Mouse (Mus musculus): Measurements from ENCODE around the gene L1cam. TPM values are rescaled to one million over a fixed set of nuclear protein-coding genes. Genes with fewer than 3 reads are reported as not detected.
A peak's percentile ranks its signal among the peaks of the same experiment; 100 is the strongest.

Gene L1cam
- polyA plus RNA-seq, 1 experiment from 2014 or later = 0.16 TPM

DNA sequence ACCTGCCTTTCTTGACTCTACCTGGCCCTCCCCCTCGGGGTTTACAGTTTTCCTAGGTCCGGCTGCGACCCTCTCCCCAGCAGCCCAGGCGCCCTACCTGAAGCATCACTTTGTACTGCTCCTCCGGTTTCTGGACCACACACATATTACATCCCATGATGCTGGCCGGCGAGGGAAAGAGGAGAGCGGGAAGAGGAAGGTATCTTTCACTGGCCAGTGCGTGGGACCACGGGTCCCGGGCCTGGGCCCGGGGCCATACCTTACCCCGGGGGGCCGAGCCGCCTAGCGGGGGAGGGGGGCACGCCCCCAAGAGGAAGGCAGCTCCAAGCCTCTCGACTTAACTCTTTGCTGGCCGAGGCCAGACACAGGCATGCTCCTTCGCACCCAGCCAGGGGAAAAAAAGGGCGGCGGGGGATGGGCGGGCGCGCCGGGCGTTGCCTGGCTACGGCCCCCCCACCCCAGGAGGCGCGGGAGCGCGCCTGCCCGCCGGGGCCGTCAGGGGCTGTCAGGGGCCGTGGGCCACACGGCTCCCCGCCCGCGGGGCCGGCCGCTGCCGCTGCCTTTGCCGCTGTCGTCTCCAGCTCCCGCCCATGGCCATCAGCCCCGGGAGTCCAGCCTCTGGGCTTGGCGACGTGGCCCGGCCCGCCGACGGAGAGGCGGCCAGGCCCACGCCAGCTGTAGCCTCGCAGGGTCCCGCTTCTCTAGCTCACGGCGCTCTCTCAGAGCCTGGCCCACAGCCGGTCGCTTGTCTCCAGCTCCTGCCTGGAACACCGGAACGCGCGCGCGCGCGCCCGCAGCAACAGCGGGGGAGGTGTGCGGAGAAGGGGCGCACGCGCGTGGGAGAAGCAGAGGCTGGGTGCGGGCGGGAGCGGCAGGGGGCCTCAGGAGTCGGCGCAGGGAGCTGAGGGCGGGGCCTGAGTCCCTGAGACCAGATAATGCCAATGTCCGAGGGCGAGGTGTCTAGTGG lies 71.4 kb downstream of the L1cam start, which contains the start of gene Pdzd4:
TSS of gene Pdzd4 (minus strand) at position 785 of the 967 bp plus-strand sequence.
- H3K4me2 ChIP-seq = peak within 1 kb of the TSS; percentile 66
- peak within 1 kb of the TSS; percentile 51 for H3K4me3 ChIP-seq (replicated peaks)
- peaks cover 7% of the 10 kb centered on the region for H3K4me1 ChIP-seq (replicated peaks)
- 0 out of 2 replicates have a peak within 1 kb of the TSS, but pooled peaks have one; percentile 9 for H3K9ac ChIP-seq
- no peak within 1 kb of the TSS for H3K27ac ChIP-seq
- DNase-seq = no peak
- no peaks in the 10 kb centered on the region for H3K36me3 ChIP-seq
- no peaks in the 10 kb centered on the region for H3K9me3 ChIP-seq (replicated peaks)
- peaks cover 42% of the 10 kb centered on the region for H3K27me3 ChIP-seq
- no peak for ATAC-seq (ENCODE audit: low read depth)
- 7% methylated on average over 45 of the region's 84 CpGs for WGBS (ENCODE audit: insufficient replicate concordance)

DNA sequence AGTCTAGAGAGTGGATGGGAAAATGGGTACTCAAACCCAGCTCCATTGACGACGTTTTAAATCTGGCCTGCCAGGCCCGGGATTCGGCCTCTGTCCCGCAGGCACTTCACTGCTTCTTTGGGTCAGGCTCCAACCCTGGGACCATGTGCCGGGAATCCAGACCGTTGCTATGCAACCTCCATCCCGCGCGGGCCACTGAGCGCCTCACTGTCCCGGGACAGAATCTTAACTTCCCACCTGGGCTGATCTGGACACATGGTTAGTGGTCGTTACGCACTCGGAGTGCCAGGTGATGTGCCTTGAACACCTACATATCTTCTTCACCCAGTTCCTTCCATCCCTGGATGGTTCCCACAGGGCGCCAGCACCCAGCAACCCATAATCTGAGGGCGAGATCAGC lies 72.2 kb downstream of the L1cam start:
- DNase-seq = no peak
- no peak overlapping the region for H3K27ac ChIP-seq
- no peaks in the 10 kb centered on the region for H3K9me3 ChIP-seq (replicated peaks)
- ATAC-seq (ENCODE audit: low read depth) = no peak
- H3K9ac ChIP-seq = no peak overlapping the region
- H3K36me3 ChIP-seq = no peaks in the 10 kb centered on the region
- peak overlapping the region; percentile 66 for H3K4me2 ChIP-seq
- peaks cover 7% of the 10 kb centered on the region for H3K4me1 ChIP-seq (replicated peaks)
- H3K27me3 ChIP-seq = peaks cover 42% of the 10 kb centered on the region
- WGBS (ENCODE audit: insufficient replicate concordance) = 23% methylated on average over 17 of the region's 17 CpGs
- H3K4me3 ChIP-seq (replicated peaks) = peak overlapping the region; percentile 51; the same call in 1 of the 2 replicates

DNA sequence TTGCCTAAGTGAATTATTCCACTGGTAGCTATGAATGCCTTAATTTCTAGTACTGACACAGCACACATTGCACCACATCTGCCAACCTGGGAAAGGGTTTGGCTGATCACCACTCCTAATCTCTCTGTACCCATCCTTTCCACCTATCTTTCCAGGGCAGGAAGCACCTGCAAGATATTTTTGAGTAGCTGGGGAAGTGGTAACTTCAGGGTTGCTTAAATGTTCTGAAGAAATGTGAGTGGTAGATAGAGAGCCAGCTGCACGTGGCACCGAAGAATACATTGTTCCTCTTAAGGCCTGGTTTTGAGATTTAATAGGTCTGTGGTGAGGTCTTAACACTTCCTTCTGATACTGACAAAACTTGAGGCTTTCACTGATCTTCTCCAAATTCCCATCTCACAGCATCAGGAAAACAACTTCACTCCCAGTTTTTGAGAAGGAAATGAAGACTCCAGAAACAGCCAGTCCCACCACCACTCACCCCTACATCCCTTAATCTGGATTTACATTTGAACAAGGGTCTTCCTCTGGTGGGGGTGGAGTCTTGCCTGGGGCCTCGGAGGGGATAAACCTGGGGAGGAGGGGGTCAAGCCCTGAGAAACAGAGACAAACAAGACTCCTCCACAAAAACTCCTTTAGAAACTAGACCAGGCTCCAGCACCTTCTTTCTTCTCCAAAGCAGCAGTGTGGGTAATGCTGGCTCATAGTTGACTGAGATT lies 79.2 kb downstream of the L1cam start:
- no peaks in the 10 kb centered on the region; the same call in 1 of the 2 replicates for H3K4me1 ChIP-seq (replicated peaks)
- peaks cover 7% of the 10 kb centered on the region; the same call in 1 of the 2 replicates for H3K27me3 ChIP-seq
- no peaks in the 10 kb centered on the region for H3K36me3 ChIP-seq
- H3K9ac ChIP-seq = no peak overlapping the region
- 6% methylated on average over 3 of the region's 3 CpGs for WGBS (ENCODE audit: insufficient replicate concordance)
- no peak overlapping the region for H3K4me2 ChIP-seq
- H3K4me3 ChIP-seq (replicated peaks) = no peak overlapping the region
- H3K27ac ChIP-seq = no peak overlapping the region
- no peaks in the 10 kb centered on the region for H3K9me3 ChIP-seq (replicated peaks)
- no peak for ATAC-seq (ENCODE audit: low read depth)
- no peak for DNase-seq

- no peak for ATAC-seq (ENCODE audit: low read depth)
- 14% methylated on average over 14 of the region's 14 CpGs for WGBS (ENCODE audit: insufficient replicate concordance)
Observed at GRCm38 (mm10) chrX:73815072-73815471, 80.8 kb downstream of the L1cam start.

GRCm38 (mm10) chrX:73805814-73806213 lies 90.1 kb downstream of the L1cam start:
- H3K27me3 ChIP-seq = peaks cover 3% of the 10 kb centered on the region; the same call in 1 of the 2 replicates
- H3K4me1 ChIP-seq (replicated peaks) = no peaks in the 10 kb centered on the region
- no peak overlapping the region for H3K9ac ChIP-seq
- H3K27ac ChIP-seq = no peak overlapping the region
- ATAC-seq (ENCODE audit: low read depth) = no peak
- DNase-seq = no peak
- no peaks in the 10 kb centered on the region for H3K36me3 ChIP-seq
- H3K4me3 ChIP-seq (replicated peaks) = no peak overlapping the region
- WGBS (ENCODE audit: insufficient replicate concordance) = 54% methylated on average over 1 of the region's 1 CpGs
- no peaks in the 10 kb centered on the region for H3K9me3 ChIP-seq (replicated peaks)
- no peak overlapping the region for H3K4me2 ChIP-seq

More at GRCm38 (mm10) chrX:73815072-73815471, 80.8 kb downstream of the L1cam start:
- Histone ChIP-seq H3K27me3 (peaks cover 6% of the 10 kb centered on the region; the same call in 1 of the 2 replicates), H3K9me3 (replicated peaks) (no peaks in the 10 kb centered on the region), H3K4me1 (replicated peaks) (no peaks in the 10 kb centered on the region; the same call in 1 of the 2 replicates), H3K27ac (no peak overlapping the region), H3K36me3 (no peaks in the 10 kb centered on the region), H3K4me2 (peak overlapping the region; percentile 32; the same call in 1 of the 2 replicates), H3K4me3 (replicated peaks) (no peak overlapping the region), H3K9ac (no peak overlapping the region)
- no peak for DNase-seq

Other genes with a start within 250 kb of the L1cam start
- 1.1 and 1.2 TPM in 2 replicates for gene Pnck, start 236.0 kb downstream of the L1cam start, polyA plus RNA-seq (2015; fragmentation: Nextera tagmentation; extraction: Ambion mirVana)
- gene Slc6a8, start 223.0 kb downstream of the L1cam start, polyA plus RNA-seq (2015; fragmentation: Nextera tagmentation; extraction: Ambion mirVana) = 0.38 and 0.41 TPM in 2 replicates
- 171 and 180 TPM in 2 replicates for gene Bcap31, start 179.9 kb downstream of the L1cam start, polyA plus RNA-seq (2015; fragmentation: Nextera tagmentation; extraction: Ambion mirVana)
- 7.2 and 7.5 TPM in 2 replicates for gene Abcd1, start 179.5 kb downstream of the L1cam start, polyA plus RNA-seq (2015; fragmentation: Nextera tagmentation; extraction: Ambion mirVana)
- gene Plxnb3, start 139.0 kb downstream of the L1cam start, polyA plus RNA-seq (2015; fragmentation: Nextera tagmentation; extraction: Ambion mirVana) = 0.12 and 0.16 TPM in 2 replicates
- 0.71 and 0.83 TPM in 2 replicates for gene Srpk3, start 121.7 kb downstream of the L1cam start, polyA plus RNA-seq (2015; fragmentation: Nextera tagmentation; extraction: Ambion mirVana)
- gene Idh3g, start 109.2 kb downstream of the L1cam start, polyA plus RNA-seq (2015; fragmentation: Nextera tagmentation; extraction: Ambion mirVana) = 130 and 131 TPM in 2 replicates
- 144 and 157 TPM in 2 replicates for gene Ssr4, start 109.1 kb downstream of the L1cam start, polyA plus RNA-seq (2015; fragmentation: Nextera tagmentation; extraction: Ambion mirVana)
- gene Pdzd4, start 71.1 kb downstream of the L1cam start, polyA plus RNA-seq (2015; fragmentation: Nextera tagmentation; extraction: Ambion mirVana) = 0.06 and 0.07 TPM in 2 replicates
- 0.06 and 0.10 TPM in 2 replicates for gene Avpr2, start 4.0 kb downstream of the L1cam start, polyA plus RNA-seq (2015; fragmentation: Nextera tagmentation; extraction: Ambion mirVana)
- 4.7 and 4.8 TPM in 2 replicates for gene Arhgap4, start 25.8 kb upstream of the L1cam start, polyA plus RNA-seq (2015; fragmentation: Nextera tagmentation; extraction: Ambion mirVana)
- gene Naa10, start 25.8 kb upstream of the L1cam start, polyA plus RNA-seq (2015; fragmentation: Nextera tagmentation; extraction: Ambion mirVana) = 129 and 131 TPM in 2 replicates
- gene Renbp, start 34.7 kb upstream of the L1cam start, polyA plus RNA-seq (2015; fragmentation: Nextera tagmentation; extraction: Ambion mirVana) = 17.5 TPM in 2 replicates
- 34.9 and 38.5 TPM in 2 replicates for gene Hcfc1, start 70.3 kb upstream of the L1cam start, polyA plus RNA-seq (2015; fragmentation: Nextera tagmentation; extraction: Ambion mirVana)
- gene Irak1, start 127.8 kb upstream of the L1cam start, polyA plus RNA-seq (2015; fragmentation: Nextera tagmentation; extraction: Ambion mirVana) = 25.0 and 27.7 TPM in 2 replicates
- gene Opn1mw, start 231.4 kb upstream of the L1cam start, polyA plus RNA-seq (2015; fragmentation: Nextera tagmentation; extraction: Ambion mirVana) = not detected in 2 replicates
- 6.2 and 6.8 TPM in 2 replicates for gene Mecp2, start 239.3 kb upstream of the L1cam start, polyA plus RNA-seq (2015; fragmentation: Nextera tagmentation; extraction: Ambion mirVana)

Measured in liver, embryonic 13.5 days (tissue).